Mouse (Mus musculus) bone marrow, adult 2 months (tissue): ENCODE data around the gene Cdh12.

Experiments used
- CTCF ChIP-seq: fragments of 200-500 bp; IDR thresholded peaks from 2 replicates; pipeline ENCODE4 v1.5.1; 2011; ENCODE audit warnings: low read length, control low read depth; ENCODE audit not compliant: control insufficient read depth, insufficient read depth
- POLR2A ChIP-seq: fragments of 200-500 bp; IDR thresholded peaks from 2 replicates; pipeline ENCODE4 v1.6.1; 2011; ENCODE audit warnings: low read depth, mild to moderate bottlenecking, control low read depth, low read length, borderline replicate concordance; ENCODE audit not compliant: control insufficient read depth

GRCm38 (mm10) chr15:20591599-20591998 lies 142.5 kb downstream of the Cdh12 start:
- TF ChIP-seq CTCF (no peak), POLR2A (no peak)
